Mouse (Mus musculus): Measurements from ENCODE around the gene Nprl3.

- peak; percentile 93 for TF ChIP-seq CTCF (IDR thresholded peaks at IDR 0.05; ENCODE audit: borderline replicate concordance, extremely low read depth, insufficient read depth, insufficient read length)
- TF ChIP-seq POLR2A (IDR thresholded peaks at IDR 0.05; ENCODE audit: borderline replicate concordance, extremely low read depth, insufficient read depth, insufficient read length, poor library complexity, severe bottlenecking), result no peak
Measured at GRCm38 (mm10) chr11:32238093-32238860, 29.2 kb downstream of the Nprl3 start.

All from brain, embryonic 14.5 days (tissue).